Mouse (Mus musculus) T-helper 17 cell (primary cell): ENCODE results near the gene Clip2.

Source experiments
- in situ Hi-C, 2 experiments: fragments of 300-600 bp; cut with MboI, MseI; formaldehyde crosslinking; loops; 1 replicate in 1 of 2; 2 replicates in 1 of 2; pipeline ENCODE4 v1.15.1; 2025; ENCODE audit warnings: high pct_unique_total_duplicates in 2 of 2

The Clip2 gene

DNA sequence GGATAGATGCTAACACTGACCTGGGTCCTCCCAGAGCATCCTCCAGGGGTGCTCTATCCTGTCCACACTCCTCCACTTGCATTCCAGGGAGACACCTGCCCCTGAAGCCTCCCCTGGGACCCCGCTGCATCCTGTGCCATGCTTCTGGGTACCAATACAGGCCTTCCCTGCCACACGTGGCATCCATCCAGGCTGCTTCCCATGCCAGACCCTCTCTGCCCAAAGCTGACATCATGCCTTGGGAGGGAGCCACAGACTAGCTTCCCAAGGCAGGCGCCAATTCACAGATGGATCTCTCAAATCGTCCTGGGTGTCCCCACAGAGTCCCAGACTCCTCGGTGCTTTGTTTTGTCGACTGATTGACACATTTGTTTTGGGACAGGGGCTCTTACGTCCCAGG is 21.4 kb downstream of the Clip2 start:
- in situ Hi-C loops: no loop called here

GRCm38 (mm10) chr5:134528488-134528887 is 23.7 kb downstream of the Clip2 start:
- in situ Hi-C loops: no loop called here

DNA sequence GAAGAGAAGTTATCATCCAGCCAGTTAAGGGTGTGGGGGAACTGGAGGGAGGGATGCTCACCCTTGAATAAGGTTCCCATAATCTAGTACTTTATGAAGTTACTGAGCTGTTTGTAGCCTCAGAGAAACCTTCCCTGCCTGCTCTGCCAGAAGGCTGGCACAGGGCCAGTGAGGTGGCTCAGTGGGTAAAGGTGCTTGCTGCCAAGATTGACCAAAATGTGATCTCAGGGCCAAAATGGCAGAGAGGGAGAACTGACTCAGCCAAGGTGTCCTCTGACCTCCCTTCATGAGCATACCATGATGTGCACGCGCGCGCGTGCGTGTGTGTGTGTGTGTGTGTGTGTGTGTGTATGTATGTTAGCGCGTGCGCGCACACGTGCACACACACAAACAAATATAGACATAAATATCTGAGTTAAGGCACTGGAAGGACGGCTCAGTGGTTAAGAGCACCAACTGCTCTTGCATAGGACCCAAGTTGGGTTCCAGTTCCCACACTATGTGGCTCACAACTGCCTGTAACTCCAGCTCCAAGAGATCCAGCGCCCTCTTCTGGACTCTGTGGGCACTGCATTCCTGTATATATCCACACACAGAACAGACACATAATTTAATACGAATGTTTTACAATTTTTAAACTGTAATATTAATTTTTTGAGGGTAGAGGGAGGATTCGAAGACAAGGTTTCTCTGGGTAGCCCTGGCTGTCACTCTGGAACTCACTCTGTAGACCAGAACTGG is 26.1 kb downstream of the Clip2 start:
- in situ Hi-C loops: no loop called here

GRCm38 (mm10) chr5:134523728-134524127 is 28.5 kb downstream of the Clip2 start:
- in situ Hi-C loops: no loop called here

DNA sequence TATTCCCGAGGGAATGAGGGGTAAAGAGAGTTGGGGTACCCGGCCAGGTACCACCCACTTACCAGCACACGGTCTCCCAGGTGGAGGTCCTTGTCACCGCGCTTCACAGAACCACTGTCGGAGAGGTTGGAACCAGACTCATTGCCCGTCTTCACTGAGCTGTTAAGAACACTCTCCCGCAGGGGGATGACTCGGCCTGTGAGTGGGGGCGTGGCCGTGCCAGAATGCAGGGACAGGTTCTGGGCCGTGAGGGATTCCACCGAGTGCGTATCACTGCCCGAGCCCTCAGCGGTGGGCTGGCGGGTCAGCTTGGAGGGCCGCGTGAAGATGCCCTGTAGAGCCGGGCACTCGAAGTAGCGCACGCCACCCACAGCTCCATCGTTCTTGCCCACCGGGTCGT is 29.7 kb downstream of the Clip2 start:
- in situ Hi-C loops: no loop called here

DNA sequence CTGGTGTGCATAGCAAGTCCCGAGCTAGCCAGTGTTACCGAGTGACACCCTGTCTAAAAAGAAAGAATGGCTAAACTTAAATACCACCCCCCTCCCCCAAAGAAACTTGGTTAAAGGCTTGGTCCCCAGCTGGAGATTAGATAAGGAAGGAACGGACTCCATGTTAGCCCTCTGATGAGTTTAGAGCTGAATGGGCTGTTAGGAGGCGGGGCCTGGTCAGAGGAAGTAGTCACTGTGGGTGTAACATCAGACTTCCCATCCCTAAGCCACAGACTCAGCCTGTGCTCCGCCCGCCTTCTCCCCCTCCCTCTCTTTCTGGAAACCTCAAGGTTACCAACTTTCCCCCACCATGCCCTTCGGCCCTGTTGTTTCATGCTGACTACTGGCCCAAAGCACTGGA is 30.4 kb downstream of the Clip2 start:
- in situ Hi-C loops: no loop called here

DNA sequence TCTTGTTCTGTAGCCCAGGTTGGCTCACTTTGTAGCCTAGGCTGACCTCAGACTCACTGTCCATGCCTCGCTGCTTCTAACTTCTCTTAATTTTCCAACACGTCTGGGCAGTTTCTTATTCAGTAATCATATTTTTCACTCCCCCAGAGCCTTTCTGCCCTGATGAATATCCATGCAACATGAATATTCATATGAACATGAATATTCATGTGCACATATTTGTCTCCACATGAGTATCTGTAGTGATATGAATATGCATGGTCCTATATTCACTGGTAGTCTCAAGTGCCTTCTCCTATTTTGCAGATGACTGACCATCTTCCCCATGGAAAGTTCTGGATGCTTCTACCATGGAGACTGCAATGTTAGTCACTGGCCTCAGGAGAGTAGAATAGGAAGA is 31.1 kb downstream of the Clip2 start:
- in situ Hi-C loops: no loop called here

DNA sequence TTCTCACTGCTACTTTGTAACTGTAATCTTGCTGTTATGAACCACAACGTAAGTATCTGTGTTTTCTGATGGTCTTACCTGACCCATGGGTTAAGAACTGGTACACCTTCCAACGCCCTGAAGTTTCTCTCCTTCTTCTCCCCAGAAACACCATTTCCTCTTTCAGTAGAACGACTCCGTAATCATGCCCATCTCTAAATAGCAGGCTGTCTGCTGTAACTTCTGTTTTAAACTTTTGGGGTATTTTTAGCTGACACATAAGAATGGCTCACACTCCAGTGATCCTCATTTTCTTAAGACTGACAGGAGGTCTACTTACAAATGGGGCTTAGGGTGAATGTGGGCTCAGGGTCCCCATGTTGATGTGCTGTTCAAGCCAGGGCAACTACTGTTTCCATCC is 32.1 kb downstream of the Clip2 start:
- in situ Hi-C loops: no loop called here

DNA sequence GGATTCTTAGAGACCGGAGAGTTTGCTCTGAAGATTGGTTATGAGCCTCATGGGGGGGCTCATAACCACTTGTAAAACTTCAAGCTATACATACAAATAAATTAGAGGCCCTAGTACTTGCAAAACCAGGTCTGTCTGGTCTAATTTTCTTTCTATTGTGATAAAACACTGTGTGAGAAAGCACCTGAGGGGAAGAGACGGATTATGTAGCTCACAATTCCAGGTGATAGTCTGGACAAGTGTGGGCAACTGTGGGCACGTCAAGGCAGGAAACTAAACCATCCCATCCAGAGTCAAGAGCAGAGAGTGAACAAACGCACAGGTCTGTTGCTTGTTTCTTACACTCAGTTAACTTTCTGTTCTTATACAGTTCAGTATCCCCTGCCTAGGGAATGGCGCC is 32.8 kb downstream of the Clip2 start:
- in situ Hi-C loops: no loop called here

DNA sequence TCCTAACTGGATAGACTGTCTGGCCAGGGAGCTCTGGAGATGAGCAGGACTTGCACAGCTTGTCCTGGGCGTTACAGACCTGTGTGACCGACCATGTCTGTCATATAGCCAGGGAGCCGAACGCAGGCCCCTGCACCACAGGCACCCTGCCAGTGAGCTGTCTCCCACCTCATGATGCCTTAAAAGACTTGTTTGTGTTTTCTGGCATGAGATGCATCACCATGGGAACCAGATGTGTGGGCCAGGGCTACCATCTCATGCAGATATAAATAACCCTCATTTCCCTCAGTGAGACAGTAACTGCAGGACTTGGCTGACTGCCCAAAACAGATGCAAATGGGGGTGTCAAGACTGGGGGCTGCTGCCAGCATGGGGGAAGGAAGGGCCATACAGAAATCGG is 40.1 kb downstream of the Clip2 start:
- in situ Hi-C loops: no loop called here

DNA sequence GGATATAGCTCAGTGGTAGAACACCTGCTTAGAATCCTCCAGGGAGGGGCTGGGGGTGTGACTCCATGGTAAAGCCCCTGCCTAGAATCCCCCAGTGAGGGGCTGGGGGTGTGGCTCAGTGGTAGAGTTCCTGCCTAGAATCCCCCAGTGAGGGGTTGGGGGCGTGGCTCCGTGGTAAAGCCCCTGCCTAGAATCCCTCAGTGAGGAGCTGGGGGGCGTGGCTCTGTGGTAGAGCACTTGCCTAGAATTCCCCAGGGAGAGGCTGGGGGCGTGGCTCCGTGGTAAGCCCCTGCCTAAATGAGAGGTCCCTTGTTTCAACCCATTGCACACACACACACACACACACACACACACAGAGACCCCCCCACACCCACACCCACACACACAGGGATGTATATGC is 42.0 kb downstream of the Clip2 start:
- in situ Hi-C loops: no loop called here

- in situ Hi-C loops: loop anchor here in 1 of 2 experiments (10.0 kb wide), 2 partner anchors 46 to 106 kb away; partner anchors contain the start of genes Clip2 and Lat2
Measured at GRCm38 (mm10) chr5:134508965-134509364, 43.3 kb downstream of the Clip2 start.

- in situ Hi-C loops: loop anchor here in 1 of 2 experiments (10.0 kb wide), 2 partner anchors 47 to 107 kb away; partner anchors contain the start of genes Clip2 and Lat2
Measured at GRCm38 (mm10) chr5:134507859-134508399, 44.3 kb downstream of the Clip2 start.

- in situ Hi-C loops: loop anchor here in 1 of 2 experiments (10.0 kb wide), 2 partner anchors 47 to 107 kb away; partner anchors contain the start of genes Clip2 and Lat2
Measured at GRCm38 (mm10) chr5:134507307-134507706, 44.9 kb downstream of the Clip2 start.

DNA sequence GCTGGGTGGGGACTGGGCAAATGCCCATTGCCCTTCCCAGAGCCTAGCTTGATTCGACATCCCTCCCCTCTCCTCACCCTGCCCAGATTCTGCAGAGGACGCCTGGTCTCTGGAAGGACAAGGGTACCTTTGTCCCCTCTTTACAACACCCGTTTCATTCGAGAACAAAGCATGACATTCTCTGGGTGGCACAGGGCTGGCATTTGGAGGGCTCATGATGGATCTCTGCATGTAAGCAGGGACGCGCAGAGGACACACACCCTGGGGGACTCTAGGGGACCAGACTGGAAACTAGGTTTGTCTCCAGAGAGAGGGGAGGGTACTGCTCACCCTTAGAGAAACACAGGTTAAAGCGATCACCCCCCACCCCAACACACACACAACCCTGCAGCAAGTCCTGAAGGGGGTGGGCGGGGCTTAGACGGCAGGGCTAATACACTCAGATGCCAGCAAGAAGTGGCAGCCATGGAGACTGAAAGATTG is 46.4 kb downstream of the Clip2 start:
- in situ Hi-C loops: loop anchor here in 1 of 2 experiments (10.0 kb wide), 2 partner anchors 49 to 109 kb away; partner anchors contain the start of genes Clip2 and Lat2

DNA sequence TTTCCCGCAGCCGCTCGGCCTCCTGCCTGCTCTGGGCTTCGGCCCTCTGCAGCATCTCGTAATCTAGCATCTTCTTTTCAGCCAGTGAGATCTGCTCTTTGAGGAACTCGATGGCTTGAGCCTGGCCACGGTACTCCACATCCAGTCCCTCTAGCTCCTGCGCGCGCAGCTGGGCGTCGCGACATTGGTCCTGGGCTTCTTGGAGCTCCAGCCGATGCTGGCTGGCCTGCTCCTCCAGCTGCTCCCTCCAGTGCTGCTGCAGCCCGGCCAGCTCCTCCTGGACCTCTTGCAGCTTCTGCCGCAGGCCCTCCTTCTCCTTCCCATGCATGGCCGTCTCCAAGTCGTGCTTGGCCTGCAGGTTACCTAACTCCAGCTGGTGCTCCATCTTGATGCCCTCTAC is 49.6 kb downstream of the Clip2 start:
- in situ Hi-C loops: loop anchor here (5.0 to 10.0 kb wide), 5 partner anchors 40 to 205 kb away; partner anchors contain the start of genes Clip2 (in 1 of the 2) and Lat2 (in 1 of the 2)

DNA sequence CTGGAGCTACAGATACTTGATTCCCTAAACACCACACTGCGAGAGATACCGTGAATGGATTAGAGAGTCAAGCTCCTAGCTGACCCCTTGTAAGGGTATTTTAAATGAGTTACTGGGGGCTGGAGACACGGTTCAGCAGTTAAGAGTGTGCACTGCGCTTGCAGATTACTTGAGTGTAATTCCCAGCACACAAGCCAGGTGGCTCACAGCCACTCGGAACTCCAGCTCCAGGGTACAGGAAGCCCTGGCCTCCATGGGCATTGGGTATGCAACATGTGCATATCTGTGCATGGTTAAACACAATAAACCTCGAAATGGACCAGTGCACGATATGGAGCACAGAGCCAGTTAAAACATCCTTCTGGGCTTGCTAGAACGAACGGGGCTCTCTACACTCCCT is 50.8 kb downstream of the Clip2 start:
- in situ Hi-C loops: loop anchor here (5.0 to 10.0 kb wide), 5 partner anchors 41 to 206 kb away; partner anchors contain the start of genes Clip2 (in 1 of the 2) and Lat2 (in 1 of the 2)

DNA sequence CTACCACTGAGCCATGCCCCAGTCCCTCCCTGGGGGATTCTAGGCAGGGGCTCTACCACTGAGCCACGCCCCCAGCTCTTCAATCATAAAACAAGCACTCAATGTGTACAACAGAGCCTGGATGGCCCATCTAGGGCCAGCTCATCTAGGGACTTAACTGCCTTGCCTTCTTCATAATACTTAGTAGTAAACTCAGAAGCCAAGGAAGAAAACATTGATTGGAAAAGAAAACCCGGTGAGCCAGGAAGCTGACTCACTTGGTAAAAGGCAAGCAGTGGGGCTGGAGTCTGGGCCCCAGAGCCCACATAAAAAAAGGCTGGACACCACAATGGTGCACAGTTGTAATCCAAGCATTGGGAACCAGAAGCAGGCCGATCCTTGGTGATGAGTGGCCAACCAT is 51.6 kb downstream of the Clip2 start:
- in situ Hi-C loops: loop anchor here (5.0 to 10.0 kb wide), 5 partner anchors 42 to 207 kb away; partner anchors contain the start of genes Clip2 (in 1 of the 2) and Lat2 (in 1 of the 2)

DNA sequence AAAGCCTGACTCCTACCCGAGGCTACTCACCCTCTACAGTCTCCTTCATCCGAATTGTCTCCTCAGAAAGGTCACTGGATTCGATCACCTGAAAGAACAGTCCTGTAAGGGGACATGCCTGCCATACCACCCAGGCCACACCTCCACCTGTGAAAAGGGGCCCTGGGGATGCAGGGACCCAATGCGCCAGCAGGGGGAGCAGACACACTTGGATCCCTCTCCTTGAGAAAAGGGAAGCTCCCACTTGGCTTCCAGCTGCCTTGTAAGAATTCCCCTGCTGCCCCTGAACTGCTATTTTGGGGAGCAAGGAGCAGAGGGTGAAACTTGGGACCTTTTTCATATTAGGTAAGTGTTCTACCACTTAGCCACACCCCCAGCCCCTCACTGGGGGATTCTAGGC is 52.2 kb downstream of the Clip2 start:
- in situ Hi-C loops: loop anchor here (5.0 to 10.0 kb wide), 5 partner anchors 42 to 207 kb away; partner anchors contain the start of genes Clip2 (in 1 of the 2) and Lat2 (in 1 of the 2)

- in situ Hi-C loops: no loop called here
Measured at GRCm38 (mm10) chr5:134497026-134497425, 55.2 kb downstream of the Clip2 start.

GRCm38 (mm10) chr5:134495796-134496195 is 56.4 kb downstream of the Clip2 start:
- in situ Hi-C loops: no loop called here

GRCm38 (mm10) chr5:134494142-134494541 is 58.1 kb downstream of the Clip2 start:
- in situ Hi-C loops: loop anchor here in 1 of 2 experiments (5.0 kb wide), 1 partner anchor 83 kb away; no protein-coding TSS in a partner anchor
